Mouse (Mus musculus) thymus, adult 2 months (tissue): ENCODE measurements around the gene Gm21983.

Source experiments
- CTCF ChIP-seq: fragments of 200-500 bp; IDR thresholded peaks from 2 replicates; pipeline ENCODE4 v1.5.1; 2012; ENCODE audit warnings: mild to moderate bottlenecking, control low read depth, low read length, moderate library complexity, borderline replicate concordance; ENCODE audit not compliant: control insufficient read depth, poor library complexity, insufficient read depth; ENCODE audit errors: extremely low read depth
- POLR2A ChIP-seq: fragments of 200-500 bp; IDR thresholded peaks from 2 replicates; pipeline ENCODE4 v1.6.1; 2012; ENCODE audit warnings: mild to moderate bottlenecking, low read length, control low read depth, moderate library complexity; ENCODE audit not compliant: control insufficient read depth, poor library complexity, insufficient read depth; ENCODE audit errors: extremely low read depth

DNA sequence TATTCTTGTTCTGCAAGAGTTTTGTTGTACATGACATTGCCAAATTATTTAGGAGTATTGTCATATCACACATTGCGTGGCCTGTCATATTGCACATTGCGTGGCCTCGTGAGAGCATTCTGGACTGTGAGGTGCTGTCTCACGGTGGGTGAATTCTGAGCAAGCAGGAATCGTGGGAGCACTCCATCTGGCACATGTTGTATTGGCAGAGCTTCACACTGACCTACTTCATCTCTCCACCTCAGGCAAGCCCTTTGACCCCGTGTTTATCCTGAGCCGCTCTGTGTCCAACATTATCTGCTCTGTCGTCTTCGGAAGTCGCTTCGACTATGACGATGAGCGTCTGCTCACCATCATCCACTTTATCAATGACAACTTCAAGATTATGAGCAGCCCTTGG lies 51.9 kb downstream of the Gm21983 start:
- TF ChIP-seq CTCF: no peak
- TF ChIP-seq POLR2A: no peak
